Mouse (Mus musculus): Measurements from ENCODE around the gene Olfr114. TPM values are rescaled to one million over a fixed set of nuclear protein-coding genes. Genes with fewer than 3 reads are reported as not detected.

Gene Olfr114
- total RNA-seq (2015) = not detected in 2 replicates
- not detected in 2 replicates for total RNA-seq (2017)

DNA sequence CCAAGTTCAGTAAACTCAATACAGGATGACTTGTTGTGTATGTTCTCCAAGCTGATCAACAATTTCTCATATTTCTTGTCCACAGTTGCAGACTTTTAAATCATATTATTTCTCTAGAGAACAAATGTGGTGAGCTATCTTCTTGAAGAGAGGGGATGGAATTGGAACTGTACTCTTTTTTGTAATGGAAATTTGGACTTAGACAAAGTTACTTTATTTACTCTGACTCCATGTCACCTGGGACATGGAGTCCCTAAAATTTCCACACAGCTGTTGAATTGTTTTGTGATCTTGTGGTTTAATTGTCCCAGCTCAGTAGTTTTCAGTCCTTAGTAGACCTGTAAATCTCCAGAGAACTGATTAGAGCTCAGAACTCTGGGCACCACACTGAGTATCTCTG lies at the start of gene Olfr114:
Gene Olfr114 (minus strand): TSS at position 101 of the 400 bp plus-strand sequence.
- ATAC-seq (replicated peaks; ENCODE audit: poor library complexity) = no peak

DNA sequence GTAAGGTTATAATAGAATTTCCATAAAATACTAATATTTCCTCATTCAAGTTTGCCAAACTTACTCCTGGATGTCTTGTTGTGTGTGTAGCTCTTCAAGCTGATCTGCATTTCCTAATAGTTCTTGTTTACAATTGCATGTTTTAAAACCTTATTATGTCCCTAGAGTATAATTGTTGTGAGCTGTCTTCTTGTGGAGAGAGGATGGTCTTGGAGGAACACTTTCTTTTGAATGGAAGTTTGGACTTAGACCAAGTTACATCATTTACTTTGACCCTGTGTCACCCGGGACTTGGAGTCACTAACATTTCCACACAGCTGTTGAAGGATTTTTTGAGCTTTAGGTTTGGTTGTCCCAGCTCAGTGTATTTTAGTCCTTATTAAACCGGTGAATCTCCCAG lies 34.5 kb upstream of the Olfr114 start, which contains the start of the genes Olfr115 and Olfr116:
Gene Olfr115 (minus strand): TSS at position 101 of the 400 bp plus-strand sequence.
Gene Olfr116 (minus strand): TSS at position 191 of the 400 bp plus-strand sequence.
- no peak for ATAC-seq (replicated peaks; ENCODE audit: poor library complexity)

DNA sequence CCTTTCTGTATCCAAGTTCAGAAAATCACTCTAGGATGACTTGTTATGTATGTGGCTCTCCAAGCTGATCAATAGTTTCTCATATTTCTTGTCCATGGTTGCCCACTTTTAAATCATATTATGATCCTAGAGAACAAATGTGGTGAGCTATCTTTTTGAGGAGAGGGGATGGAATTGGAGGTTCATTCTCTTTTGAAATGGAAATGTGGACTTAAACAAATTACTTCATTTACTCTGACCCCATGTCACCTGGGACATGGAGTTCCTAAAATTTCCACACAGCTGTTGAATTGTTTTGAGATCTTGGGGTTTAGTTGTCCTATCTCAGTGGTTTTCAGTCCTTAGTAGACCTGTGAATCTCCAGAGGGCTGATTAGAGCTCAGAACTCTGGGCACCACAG lies 15.0 kb downstream of the Olfr114 start, which contains the start of gene Olfr113:
Gene Olfr113 (minus strand): TSS at position 101 of the 400 bp plus-strand sequence.
- ATAC-seq (replicated peaks; ENCODE audit: poor library complexity) = no peak

DNA sequence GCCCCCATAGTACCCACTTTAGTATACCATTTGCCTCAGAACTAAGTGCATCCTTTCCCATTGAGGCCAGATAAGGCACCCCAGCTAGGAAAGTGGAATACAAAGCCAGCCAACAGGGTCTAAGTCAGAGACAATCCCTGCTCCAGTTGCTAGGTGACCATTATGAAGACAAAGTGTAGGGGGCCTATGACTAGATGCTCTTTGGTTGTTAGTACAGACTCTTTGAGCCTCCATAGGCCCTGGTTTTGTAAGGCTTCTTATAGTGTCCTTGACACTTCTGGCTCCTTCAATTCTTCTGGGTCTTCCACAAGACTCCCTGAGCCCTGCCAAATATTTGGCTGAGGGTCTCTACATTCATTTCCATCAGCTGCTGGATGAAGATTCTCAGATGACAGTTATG lies 23.2 kb downstream of the Olfr114 start, which contains the start of gene Olfr112:
Gene Olfr112 (minus strand): TSS at position 101 of the 400 bp plus-strand sequence.
- no peak for ATAC-seq (replicated peaks; ENCODE audit: poor library complexity)

DNA sequence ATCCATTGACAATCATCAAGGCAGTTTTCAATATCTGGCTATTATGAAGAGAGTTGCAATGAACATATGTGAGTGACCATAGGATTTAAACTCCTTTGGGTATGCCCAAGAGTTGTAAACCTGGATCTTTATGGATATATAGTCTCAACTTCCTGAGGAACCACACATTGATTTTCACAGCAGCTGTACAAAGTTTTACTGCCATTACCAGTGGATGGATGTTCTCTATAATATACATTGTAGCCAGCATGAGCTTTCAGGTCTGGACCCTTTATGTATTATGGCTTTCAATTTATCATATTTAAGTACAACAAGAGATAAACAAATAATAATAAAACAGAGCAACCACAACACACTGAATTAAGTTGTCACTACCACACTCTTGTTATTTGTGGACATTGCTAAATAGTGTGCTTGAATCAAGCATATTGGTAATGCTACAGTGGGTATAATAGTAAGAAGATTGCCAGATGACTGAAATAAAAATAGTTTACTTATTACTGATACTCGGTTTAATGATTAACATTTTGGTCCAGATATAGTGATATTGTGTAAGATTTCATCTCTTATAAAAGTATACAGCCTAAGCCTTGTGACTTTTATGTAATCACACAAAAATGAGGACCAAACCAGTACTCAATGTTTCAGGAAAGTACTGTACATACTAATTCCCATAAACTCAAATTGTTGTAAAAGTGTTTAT lies 33.5 kb downstream of the Olfr114 start:
- no peak for ATAC-seq (replicated peaks; ENCODE audit: poor library complexity)

DNA sequence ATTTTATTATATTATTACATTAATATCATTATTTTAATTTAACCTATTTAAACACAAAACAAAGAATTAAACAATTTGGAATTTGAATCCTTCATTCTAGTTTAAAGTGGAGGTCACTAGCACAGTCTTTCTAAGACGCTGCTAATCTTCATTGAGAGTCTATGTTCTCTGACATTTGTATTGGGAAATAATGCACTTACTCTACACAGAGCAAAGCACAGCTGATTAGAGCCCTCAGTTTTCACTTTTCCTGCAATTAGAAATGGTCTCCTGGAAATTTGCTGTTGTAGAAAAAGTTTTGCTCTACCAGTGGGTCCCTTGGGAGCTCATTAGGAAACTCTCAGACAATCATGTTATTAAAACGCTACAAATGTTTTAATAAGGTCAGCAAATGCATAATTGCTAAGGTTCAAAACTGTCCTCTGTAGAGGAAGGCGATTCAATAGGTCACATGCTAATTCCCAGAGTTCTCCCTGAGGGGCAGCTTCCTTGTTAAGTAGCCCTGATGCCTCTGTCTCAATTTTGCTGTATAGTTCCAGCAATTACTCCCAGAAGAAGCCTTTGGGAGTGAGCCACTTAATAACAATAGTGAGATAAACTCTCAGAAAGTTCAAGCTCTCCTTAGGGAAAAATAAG lies 48.6 kb downstream of the Olfr114 start:
- no peak for ATAC-seq (replicated peaks; ENCODE audit: poor library complexity)

DNA sequence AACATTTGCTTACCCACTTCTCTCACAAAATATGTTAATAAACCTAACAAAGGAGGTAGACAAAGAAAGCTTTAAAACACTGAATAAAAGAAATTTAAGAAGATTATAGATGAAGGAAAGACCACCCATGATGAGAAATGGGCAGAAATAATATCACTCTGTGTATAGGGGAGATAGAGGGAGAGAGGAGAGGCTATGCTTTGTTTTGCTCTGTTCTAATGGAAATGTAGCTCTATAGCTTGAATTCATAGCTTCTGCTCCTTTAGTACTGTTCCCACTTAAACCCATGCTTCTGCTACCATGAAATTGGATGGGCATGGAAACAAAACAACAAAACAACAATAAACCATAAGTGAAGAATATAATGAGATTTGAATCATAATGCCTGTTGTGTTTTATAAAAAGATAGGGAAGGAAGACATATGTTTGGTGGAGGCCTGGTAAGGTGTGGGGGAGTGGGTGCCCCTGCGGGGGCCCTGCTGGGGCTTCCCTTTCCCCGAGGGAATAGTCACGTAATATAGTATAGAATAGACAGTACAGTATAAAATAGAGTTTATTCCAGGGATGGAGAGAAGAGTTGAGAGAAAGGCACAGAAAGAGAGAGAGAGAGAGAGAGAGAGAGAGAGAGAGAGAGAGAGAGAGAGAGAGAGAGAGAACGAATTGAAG lies 51.0 kb downstream of the Olfr114 start:
- ATAC-seq (replicated peaks; ENCODE audit: poor library complexity) = no peak

Other genes starting within 250 kb of the Olfr114 start
- gene Olfr104-ps, start 233.2 kb downstream of the Olfr114 start, total RNA-seq (2015) = not detected in 2 replicates
- not detected in 2 replicates for gene Olfr104-ps, start 233.2 kb downstream of the Olfr114 start, total RNA-seq (2017)
- gene Olfr105-ps, start 213.7 kb downstream of the Olfr114 start, total RNA-seq (2015) = not detected in 2 replicates
- gene Olfr105-ps, start 213.7 kb downstream of the Olfr114 start, total RNA-seq (2017) = not detected in 2 replicates
- not detected in 2 replicates for gene Olfr106-ps, start 202.3 kb downstream of the Olfr114 start, total RNA-seq (2015)
- not detected in 2 replicates for gene Olfr106-ps, start 202.3 kb downstream of the Olfr114 start, total RNA-seq (2017)
- gene Olfr107, start 193.5 kb downstream of the Olfr114 start, total RNA-seq (2015) = not detected in 2 replicates
- gene Olfr107, start 193.5 kb downstream of the Olfr114 start, total RNA-seq (2017) = not detected in 2 replicates
- gene Olfr108, start 147.3 kb downstream of the Olfr114 start, total RNA-seq (2015) = not detected in 2 replicates
- not detected in 2 replicates for gene Olfr108, start 147.3 kb downstream of the Olfr114 start, total RNA-seq (2017)
- gene Olfr109, start 133.8 kb downstream of the Olfr114 start, total RNA-seq (2015) = not detected in 2 replicates
- not detected in 2 replicates for gene Olfr109, start 133.8 kb downstream of the Olfr114 start, total RNA-seq (2017)
- not detected in 2 replicates for gene H2-M2, start 109.2 kb downstream of the Olfr114 start, total RNA-seq (2015)
- gene H2-M2, start 109.2 kb downstream of the Olfr114 start, total RNA-seq (2017) = not detected in 2 replicates
- gene Olfr110, start 100.3 kb downstream of the Olfr114 start, total RNA-seq (2015) = not detected in 2 replicates
- gene Olfr110, start 100.3 kb downstream of the Olfr114 start, total RNA-seq (2017) = not detected in 2 replicates
- not detected in 2 replicates for gene Olfr111, start 84.7 kb downstream of the Olfr114 start, total RNA-seq (2015)
- not detected in 2 replicates for gene Olfr111, start 84.7 kb downstream of the Olfr114 start, total RNA-seq (2017)
- gene Olfr112, start 23.3 kb downstream of the Olfr114 start, total RNA-seq (2015) = not detected in 2 replicates
- not detected in 2 replicates for gene Olfr112, start 23.3 kb downstream of the Olfr114 start, total RNA-seq (2017)
- gene Olfr113, start 15.1 kb downstream of the Olfr114 start, total RNA-seq (2015) = not detected in 2 replicates
- gene Olfr113, start 15.1 kb downstream of the Olfr114 start, total RNA-seq (2017) = not detected in 2 replicates
- not detected in 2 replicates for gene Olfr115, start 34.4 kb upstream of the Olfr114 start, total RNA-seq (2015)
- gene Olfr115, start 34.4 kb upstream of the Olfr114 start, total RNA-seq (2017) = not detected in 2 replicates
- not detected in 2 replicates for gene Olfr116, start 34.5 kb upstream of the Olfr114 start, total RNA-seq (2015)
- not detected in 2 replicates for gene Olfr116, start 34.5 kb upstream of the Olfr114 start, total RNA-seq (2017)
- gene Olfr117, start 71.0 kb upstream of the Olfr114 start, total RNA-seq (2015) = not detected in 2 replicates
- gene Olfr117, start 71.0 kb upstream of the Olfr114 start, total RNA-seq (2017) = not detected in 2 replicates
- gene Olfr118, start 74.2 kb upstream of the Olfr114 start, total RNA-seq (2015) = not detected in 2 replicates
- gene Olfr118, start 74.2 kb upstream of the Olfr114 start, total RNA-seq (2017) = not detected in 2 replicates
- gene Olfr119, start 103.8 kb upstream of the Olfr114 start, total RNA-seq (2015) = not detected in 2 replicates
- not detected in 2 replicates for gene Olfr119, start 103.8 kb upstream of the Olfr114 start, total RNA-seq (2017)
- gene Olfr120, start 129.1 kb upstream of the Olfr114 start, total RNA-seq (2015) = not detected in 2 replicates
- not detected in 2 replicates for gene Olfr120, start 129.1 kb upstream of the Olfr114 start, total RNA-seq (2017)
- not detected in 2 replicates for gene Olfr121, start 156.1 kb upstream of the Olfr114 start, total RNA-seq (2015)
- not detected in 2 replicates for gene Olfr121, start 156.1 kb upstream of the Olfr114 start, total RNA-seq (2017)
- gene Olfr122, start 175.9 kb upstream of the Olfr114 start, total RNA-seq (2015) = not detected in 2 replicates
- gene Olfr122, start 175.9 kb upstream of the Olfr114 start, total RNA-seq (2017) = not detected in 2 replicates
- not detected in 2 replicates for gene Olfr123, start 200.8 kb upstream of the Olfr114 start, total RNA-seq (2015)
- gene Olfr123, start 200.8 kb upstream of the Olfr114 start, total RNA-seq (2017) = not detected in 2 replicates
- gene Olfr124, start 207.1 kb upstream of the Olfr114 start, total RNA-seq (2015) = not detected in 2 replicates
- gene Olfr124, start 207.1 kb upstream of the Olfr114 start, total RNA-seq (2017) = not detected in 2 replicates
- gene Olfr125, start 240.2 kb upstream of the Olfr114 start, total RNA-seq (2015) = not detected in 2 replicates
- gene Olfr125, start 240.2 kb upstream of the Olfr114 start, total RNA-seq (2017) = not detected in 2 replicates

Measured in megakaryocyte progenitor cell, adult 5-6 weeks (primary cell).